Mouse (Mus musculus): Measurements from ENCODE around the gene Zfp809.

Gene Zfp809

GRCm38 (mm10) chr9:22261594-22261993 lies 36.1 kb downstream of the Zfp809 start:
- DNase-seq (ENCODE audit: low spot score in 2 of 2) = no peak

DNA sequence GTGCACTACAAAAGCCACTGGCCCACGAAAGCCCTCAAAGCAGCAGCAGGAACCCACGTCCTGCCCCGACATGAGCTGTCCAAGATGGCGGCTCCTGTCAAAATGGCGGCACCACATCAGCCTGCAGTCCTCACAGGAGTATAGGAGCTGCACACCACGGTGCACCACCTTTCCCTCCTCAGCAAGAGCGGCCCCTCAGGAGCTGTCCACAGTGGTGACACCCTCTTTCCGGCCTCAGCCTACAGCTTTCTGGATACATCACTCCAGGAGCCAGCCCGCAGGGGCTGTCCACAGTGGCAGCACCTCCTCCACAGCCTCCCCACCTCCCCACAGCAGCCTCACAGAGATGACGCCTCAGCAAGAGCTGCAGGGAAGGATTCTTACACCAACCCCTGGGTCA lies 37.1 kb downstream of the Zfp809 start:
- DNase-seq (ENCODE audit: low spot score in 2 of 2) = no peak

GRCm38 (mm10) chr9:22268886-22269285 lies 43.4 kb downstream of the Zfp809 start:
- no peak for DNase-seq (ENCODE audit: low spot score in 2 of 2)

DNA sequence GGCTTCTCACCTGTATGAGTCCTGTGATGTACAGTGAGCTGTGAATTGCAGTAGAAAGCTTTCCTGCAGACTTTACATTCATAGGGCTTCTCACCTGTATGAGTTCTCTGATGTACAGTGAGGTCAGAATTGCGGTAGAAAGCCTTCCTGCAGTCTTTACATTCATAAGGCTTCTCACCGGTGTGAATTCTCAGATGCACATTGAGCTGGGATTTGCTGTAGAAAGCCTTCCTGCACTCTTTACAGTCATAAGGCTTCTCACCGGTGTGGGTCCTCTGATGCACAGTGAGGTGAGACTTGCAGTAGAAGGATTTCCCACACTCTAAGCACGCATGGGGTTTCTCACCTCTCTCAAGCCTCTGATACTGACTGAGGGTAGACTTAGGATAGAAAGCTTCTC lies 53.2 kb downstream of the Zfp809 start:
- DNase-seq (ENCODE audit: low spot score in 2 of 2) = no peak
